Mouse (Mus musculus) spleen, adult 18-20 months (tissue): ENCODE results near the gene Jhy.

Experiments used
- DNase-seq, 2 experiments: peaks; one replicate each; pipeline ENCODE4 v3.0.0; 2022; ENCODE audit warnings: mixed read lengths in 2 of 2

Jhy gene

GRCm38 (mm10) chr9:40917871-40918613 is 45.9 kb downstream of the Jhy start:
- DNase-seq, result no peak

DNA sequence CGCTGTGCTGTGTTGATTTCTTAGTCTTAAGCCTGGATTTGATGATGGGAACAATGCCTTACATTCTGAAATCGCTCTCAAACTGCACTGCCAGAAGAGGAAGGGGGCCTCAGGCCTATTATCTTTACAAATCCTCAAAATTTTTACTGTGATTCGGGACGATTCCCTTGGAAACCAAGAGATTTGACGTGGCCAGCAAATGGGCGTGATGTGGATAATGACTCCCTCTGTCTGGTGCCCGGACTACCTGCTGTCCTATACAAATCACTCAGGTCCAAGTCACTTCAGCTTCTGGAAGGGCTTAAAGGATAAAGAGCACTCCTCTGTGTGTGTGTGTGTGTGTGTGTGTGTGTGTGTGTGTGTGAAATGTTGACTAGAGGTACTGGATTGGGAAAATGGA is 55.0 kb downstream of the Jhy start:
- DNase-seq, result no peak

DNA sequence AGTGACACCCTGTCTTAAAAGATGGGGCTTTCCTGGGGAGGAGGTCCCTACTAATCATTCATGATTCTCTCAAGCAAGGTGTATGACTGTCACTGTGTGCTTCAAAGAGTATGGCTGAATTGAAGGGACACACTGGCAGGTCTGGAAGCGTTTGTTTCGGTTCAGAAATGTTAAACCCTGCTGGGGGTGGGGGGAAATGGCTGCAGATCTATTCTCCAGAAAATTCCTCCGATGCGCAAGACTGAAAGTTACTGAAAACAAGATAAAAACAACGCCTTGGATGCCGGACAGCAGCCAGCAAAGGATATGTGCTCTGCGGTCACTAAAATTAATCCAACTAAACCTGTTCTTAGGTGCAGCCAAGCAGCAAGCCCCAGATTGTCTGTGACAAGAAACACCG is 55.5 kb downstream of the Jhy start:
- DNase-seq, result no peak

- DNase-seq, result no peak
These were observed 56.5 kb downstream of the Jhy start for GRCm38 (mm10) chr9:40907413-40907812.

DNA sequence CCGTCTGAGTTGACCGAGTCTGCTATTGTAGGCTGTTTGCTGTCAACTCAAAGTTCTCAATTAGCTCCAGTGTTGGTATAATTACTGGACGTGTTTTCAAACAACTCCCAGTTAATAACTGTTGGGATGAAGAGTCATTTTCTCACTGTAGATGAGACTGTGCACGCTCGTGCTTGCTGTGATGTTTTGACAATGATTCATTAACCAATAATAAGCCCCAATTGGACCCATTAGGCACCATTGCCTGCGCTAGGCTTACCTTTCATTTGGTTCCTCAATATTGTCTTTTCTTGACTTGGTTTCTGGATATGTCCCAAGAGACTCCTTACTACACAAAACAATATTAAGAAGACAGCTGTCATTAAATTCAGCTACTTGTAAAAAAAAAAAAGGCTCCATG is 71.5 kb downstream of the Jhy start:
- DNase-seq, result no peak

DNA sequence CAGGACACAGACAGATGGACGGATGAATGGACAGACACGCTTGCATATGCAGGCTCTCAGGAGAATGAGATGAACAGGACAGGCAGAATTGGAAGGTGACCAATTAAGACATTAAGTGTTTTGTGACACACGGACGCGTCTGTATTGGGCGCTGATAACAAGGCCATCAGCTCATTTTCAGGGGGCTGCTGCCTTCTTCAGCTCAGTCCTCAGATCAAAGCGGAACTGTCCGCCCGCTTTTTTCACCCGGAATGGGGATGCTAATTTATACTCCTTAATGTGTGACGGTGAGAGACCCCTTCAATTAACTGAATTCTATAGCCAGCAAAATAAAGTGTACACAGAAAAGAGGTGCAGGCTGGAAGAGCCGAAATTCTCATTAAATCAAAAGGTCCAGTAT is 74.5 kb downstream of the Jhy start:
- no peak for DNase-seq

DNA sequence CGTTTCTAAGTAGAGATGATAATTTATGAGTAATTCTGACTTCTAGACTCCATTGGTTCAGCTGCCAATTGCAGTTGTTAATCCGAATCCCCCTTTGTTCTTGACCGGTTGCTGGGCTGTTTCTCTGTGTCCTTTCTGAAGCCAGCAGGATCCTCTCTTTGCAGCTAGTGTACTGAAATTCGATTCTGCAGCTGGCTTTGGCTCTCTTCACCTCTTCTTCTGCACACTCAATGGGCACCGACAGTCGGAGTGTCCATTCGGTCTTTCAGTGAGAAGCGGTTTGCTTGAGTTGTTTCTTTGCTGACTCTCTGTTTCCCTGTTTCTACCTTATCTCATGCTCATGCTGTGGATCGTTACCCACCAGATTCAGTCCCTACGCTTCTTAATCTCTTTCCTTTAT is 78.2 kb downstream of the Jhy start:
- no peak for DNase-seq

GRCm38 (mm10) chr9:40878998-40879397 is 84.9 kb downstream of the Jhy start:
- no peak for DNase-seq

GRCm38 (mm10) chr9:40878291-40878945 is 85.5 kb downstream of the Jhy start:
- DNase-seq, result no peak

GRCm38 (mm10) chr9:40877881-40878235 is 86.1 kb downstream of the Jhy start:
- DNase-seq, result no peak

DNA sequence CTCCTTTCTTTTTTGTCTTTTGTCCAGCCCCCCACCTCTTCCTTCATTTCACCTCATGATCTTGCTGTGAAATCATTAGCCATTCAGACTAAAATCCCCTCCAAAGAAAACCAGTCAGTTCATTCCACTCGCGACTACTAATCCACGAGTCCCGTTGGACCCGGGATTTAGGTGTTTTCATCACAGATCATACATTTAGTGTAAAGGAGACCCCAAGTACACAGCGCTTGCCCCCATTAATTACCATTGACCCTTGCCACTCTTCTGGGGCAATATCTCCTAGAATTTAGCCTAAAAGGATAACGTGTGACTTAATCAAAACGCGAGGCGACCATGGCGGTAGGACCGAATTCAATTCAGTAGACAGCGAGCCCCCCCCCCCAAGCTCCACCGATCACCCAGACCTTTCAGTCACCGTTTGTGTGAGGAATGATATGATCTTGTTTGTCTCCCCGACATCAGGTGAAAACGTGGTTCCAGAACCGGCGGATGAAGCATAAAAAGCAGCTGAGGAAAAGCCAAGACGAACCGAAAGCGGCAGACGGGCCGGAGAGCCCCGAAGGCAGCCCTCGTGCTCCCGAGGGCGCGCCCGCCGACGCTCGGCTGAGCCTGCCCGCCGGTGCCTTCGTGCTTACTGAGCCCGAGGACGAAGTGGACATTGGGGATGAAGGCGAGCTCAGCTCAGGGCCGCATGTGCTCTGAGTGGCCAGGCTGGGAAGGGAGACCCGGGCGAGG is 86.6 kb downstream of the Jhy start:
- no peak for DNase-seq

DNA sequence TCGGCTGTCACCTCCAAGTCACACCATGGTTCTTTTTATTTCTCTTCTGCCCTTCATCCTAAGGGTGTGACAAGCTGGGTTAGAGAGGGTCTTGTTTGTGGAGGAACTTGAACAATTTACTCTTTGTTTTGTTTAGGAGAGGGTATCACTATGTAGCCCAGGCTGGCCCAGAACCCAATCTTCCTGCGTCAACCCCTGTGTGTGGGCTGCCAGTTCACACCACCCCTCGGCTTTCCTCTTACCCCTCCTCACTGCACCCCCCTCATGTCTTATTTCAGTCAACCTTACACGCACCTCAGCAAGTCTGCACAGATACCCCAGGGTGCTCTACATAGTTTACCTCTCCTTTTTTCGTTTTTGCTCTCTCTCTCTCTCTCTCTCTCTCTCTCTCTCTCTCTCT is 87.2 kb downstream of the Jhy start:
- no peak for DNase-seq

GRCm38 (mm10) chr9:40876164-40876563 is 87.8 kb downstream of the Jhy start:
- no peak for DNase-seq

DNA sequence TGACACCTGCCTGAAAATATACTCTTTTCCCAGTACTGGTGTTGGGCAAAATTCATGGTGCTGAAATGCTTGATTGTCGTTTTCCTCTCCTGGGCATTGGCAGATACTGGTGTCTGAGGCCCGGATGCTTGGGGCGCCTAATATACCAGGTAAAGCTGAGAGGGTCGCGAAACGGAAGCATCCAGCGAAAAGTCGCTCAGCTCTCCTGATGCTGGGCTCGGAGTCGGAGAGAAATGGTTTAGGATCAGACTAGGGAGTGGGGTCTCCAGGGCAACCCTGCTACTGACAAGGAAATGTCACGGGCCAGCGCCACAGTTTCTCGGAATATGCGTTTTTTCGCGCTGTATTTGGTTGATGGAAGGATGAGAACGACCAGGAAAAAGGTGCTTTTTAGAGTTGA is 88.5 kb downstream of the Jhy start:
- DNase-seq, result no peak

- no peak for DNase-seq
These were observed 89.0 kb downstream of the Jhy start for GRCm38 (mm10) chr9:40874961-40875360.

GRCm38 (mm10) chr9:40873556-40874470 is 90.1 kb downstream of the Jhy start, which contains the start of gene Bsx:
Gene Bsx, plus strand, starts transcription at chr9:40874127.
- no peak for DNase-seq

- DNase-seq, result peak in 1 of 2 experiments; percentile 14
These were observed 91.8 kb downstream of the Jhy start for GRCm38 (mm10) chr9:40872156-40872478.

DNA sequence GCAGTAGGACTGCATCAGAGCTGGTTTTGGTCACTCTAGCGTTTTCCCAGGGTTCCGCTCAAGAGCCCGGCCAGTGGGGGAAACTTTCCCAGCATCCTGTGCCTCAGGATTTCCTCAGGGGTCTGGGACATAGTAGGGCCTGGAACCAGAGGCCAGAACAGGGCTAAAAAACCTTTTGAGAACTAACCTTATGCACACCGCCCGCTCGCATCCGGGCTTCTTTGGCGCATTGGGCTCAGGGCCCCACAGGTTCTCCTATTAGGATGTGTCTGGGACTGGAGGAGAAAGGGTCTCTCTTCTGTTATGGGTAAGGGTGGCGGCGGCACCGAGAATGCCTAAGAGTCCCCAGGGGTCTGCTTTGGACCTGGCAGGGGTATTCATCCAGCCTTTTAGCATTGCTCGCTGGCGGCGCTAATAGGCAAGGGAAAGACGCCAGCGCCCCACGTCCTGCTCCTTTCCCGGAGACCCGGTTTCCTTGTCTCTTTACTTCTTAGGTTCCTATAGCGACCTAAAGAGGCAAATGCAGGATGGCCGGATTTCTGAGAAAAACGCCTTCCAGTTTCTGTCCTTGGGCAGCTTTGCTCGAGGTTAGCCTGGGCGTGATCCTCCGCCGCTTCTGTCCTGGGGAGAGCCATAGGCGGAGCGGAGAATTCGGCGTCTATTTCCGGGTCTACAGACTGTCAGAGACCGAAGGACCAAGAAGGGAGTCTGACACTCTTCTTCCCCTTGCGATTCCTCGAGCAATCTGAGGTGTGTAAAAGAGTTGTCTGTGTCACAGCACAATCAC is 92.4 kb downstream of the Jhy start:
- no peak for DNase-seq

DNA sequence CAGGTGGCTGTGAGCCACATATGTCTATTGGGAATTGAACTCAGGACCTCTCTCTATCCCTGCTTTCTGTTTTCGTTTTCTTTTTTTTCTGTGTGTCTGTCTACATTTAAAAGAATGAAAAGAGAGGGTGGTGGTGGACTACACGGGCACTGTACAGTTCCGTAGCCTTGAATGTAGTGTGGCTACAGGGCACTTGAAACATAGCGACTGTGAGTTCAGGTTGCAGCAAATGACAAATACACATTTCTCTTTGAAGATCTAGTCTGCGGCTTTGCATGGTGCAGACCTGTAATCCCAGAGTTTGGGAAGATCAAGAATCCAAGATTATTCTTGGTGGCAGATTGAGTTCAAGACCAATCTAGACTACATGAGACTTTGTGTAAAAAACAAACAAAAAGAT is 93.6 kb downstream of the Jhy start:
- DNase-seq, result no peak

DNA sequence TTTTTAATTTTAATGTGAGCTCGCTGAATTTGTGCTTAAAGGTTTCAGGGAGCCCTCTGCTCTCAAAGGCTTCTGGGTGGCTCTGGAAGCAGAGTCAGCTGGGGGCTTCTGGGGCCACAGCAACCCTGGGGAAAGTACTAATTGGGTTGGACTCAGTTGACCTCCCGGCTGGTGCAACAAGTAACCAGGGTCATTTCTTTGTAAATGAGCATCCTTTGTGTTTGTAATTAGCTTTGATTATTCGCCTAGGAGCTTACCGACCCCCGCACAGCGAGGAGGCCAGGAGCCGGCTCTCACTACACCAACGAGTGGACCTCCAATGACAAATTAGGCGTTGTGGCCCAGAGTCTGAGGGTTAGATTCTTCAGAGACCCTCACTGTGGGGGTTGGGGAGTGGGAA is 104.7 kb downstream of the Jhy start:
- DNase-seq, result no peak

- no peak for DNase-seq
These were observed 105.3 kb downstream of the Jhy start for GRCm38 (mm10) chr9:40858461-40859160.

GRCm38 (mm10) chr9:40851515-40851914 is 112.4 kb downstream of the Jhy start:
- no peak for DNase-seq
